Comparison of ENCODE assay signal across 16 mouse cellular contexts in genomic region chr14:31232404-31233069, GRCm38 (mm10). TPM values are rescaled to one million over a fixed set of nuclear protein-coding genes. Genes with fewer than 3 reads are reported as not detected.
DNase-seq lines count a peak whose midpoint lies in the region; ATAC-seq and TF ChIP-seq lines count a peak whose summit lies in the region.
"Had no signal": no experiment of that assay in that cellular context is flagged by ENCODE, and none has a peak within 500 bp of the region (broad histone marks: within the 10 kb centered on the region; RNA-seq: fewer than 3 reads in every experiment).

No protein-coding gene starts in this region.

- H3K27me3 ChIP-seq in kidney, embryonic 15.5 days, result no peaks in the 10 kb centered on the region
- no peaks in the 10 kb centered on the region for H3K27me3 ChIP-seq in stomach, embryonic 16.5 days (ENCODE audit: control insufficient read depth, insufficient read depth, low read length)
- H3K27me3 ChIP-seq in stomach, postnatal 0 days (ENCODE audit: control insufficient read depth, insufficient read depth, low read length), result no peaks in the 10 kb centered on the region
- H3K27me3 ChIP-seq: hindbrain, embryonic 13.5 days had no signal

- no peak overlapping the region for H3K9ac ChIP-seq in kidney, embryonic 15.5 days
- 0 out of 2 replicates have a peak overlapping the region, but pooled peaks have one; percentile 11 for H3K9ac ChIP-seq in stomach, embryonic 16.5 days (ENCODE audit: low read length)
- no peak overlapping the region for H3K9ac ChIP-seq in stomach, postnatal 0 days (ENCODE audit: low read length)
- H3K9ac ChIP-seq: hindbrain, embryonic 13.5 days had no signal

- 75% methylated on average over 13 of the region's 13 CpGs for WGBS in kidney, embryonic 15.5 days
- WGBS in stomach, embryonic 16.5 days, result 84% methylated on average over 13 of the region's 13 CpGs
- WGBS in stomach, postnatal 0 days, result 73% methylated on average over 13 of the region's 13 CpGs

- peaks cover 60% of the 10 kb centered on the region for H3K4me1 ChIP-seq in kidney, embryonic 15.5 days
- H3K4me1 ChIP-seq in stomach, embryonic 16.5 days (ENCODE audit: control insufficient read depth, insufficient read depth, low read length), result no peaks in the 10 kb centered on the region
- H3K4me1 ChIP-seq in stomach, postnatal 0 days (replicated peaks; ENCODE audit: control insufficient read depth, insufficient read depth), result no peaks in the 10 kb centered on the region

- no peak for ATAC-seq in kidney, embryonic 15.5 days (replicated peaks; ENCODE audit: low FRiP score)
- no peak for ATAC-seq in stomach, embryonic 16.5 days (ENCODE audit: insufficient read depth, low FRiP score)
- ATAC-seq in stomach, postnatal 0 days (ENCODE audit: low FRiP score, low TSS enrichment), result no peak

- peak; percentile 38 for DNase-seq in gastrocnemius, postnatal 25 days
- no peak for DNase-seq in gastrocnemius, adult 18-20 months (ENCODE audit: low spot score)
- DNase-seq in kidney, adult 11 months, result no peak
- no peak for DNase-seq in stomach, postnatal 0 days (ENCODE audit: low spot score)
- peak; percentile 32 to 40 for DNase-seq in lung, postnatal 4 days
- DNase-seq in ovary, postnatal 10 days (ENCODE audit: low spot score), result no peak
- DNase-seq: cerebellum, adult 11-12 months; liver; right cerebral cortex, postnatal 14 days; thymus, postnatal 36 days had no signal

- TF ChIP-seq EP300 in stomach, postnatal 0 days (optimal IDR thresholded peaks at IDR 0.05), result no peak

- peak overlapping the region; percentile 60; the same call in 1 of the 2 replicates for H3K27ac ChIP-seq in kidney, embryonic 15.5 days
- no peak overlapping the region for H3K27ac ChIP-seq in stomach, embryonic 16.5 days (ENCODE audit: low read length)
- H3K27ac ChIP-seq in stomach, postnatal 0 days (replicated peaks), result no peak overlapping the region
- H3K27ac ChIP-seq: hindbrain, embryonic 13.5 days; macrophage had no signal

- no peaks in the 10 kb centered on the region for H3K36me3 ChIP-seq in kidney, embryonic 15.5 days
- no peaks in the 10 kb centered on the region for H3K36me3 ChIP-seq in stomach, embryonic 16.5 days (ENCODE audit: control insufficient read depth, insufficient read depth, low read length)
- H3K36me3 ChIP-seq in stomach, postnatal 0 days (ENCODE audit: control insufficient read depth, insufficient read depth, low read length), result no peaks in the 10 kb centered on the region
- H3K36me3 ChIP-seq: G1E had no signal

- TF ChIP-seq CTCF in stomach, postnatal 0 days (IDR thresholded peaks at IDR 0.05; ENCODE audit: low read depth), result no peak

- H3K4me2 ChIP-seq in kidney, embryonic 15.5 days, result no peak overlapping the region
- H3K4me2 ChIP-seq in stomach, embryonic 16.5 days (ENCODE audit: low read depth, low read length), result no peak overlapping the region
- no peak overlapping the region for H3K4me2 ChIP-seq in stomach, postnatal 0 days (replicated peaks; ENCODE audit: low read depth)
- H3K4me2 ChIP-seq: hindbrain, embryonic 13.5 days had no signal

- no peak overlapping the region for H3K4me3 ChIP-seq in kidney, embryonic 15.5 days (replicated peaks)
- H3K4me3 ChIP-seq in stomach, embryonic 16.5 days (replicated peaks; ENCODE audit: low read length), result no peak overlapping the region
- no peak overlapping the region for H3K4me3 ChIP-seq in stomach, postnatal 0 days (ENCODE audit: low read depth, low read length)
- H3K4me3 ChIP-seq: hindbrain, embryonic 13.5 days had no signal

- H3K9me3 ChIP-seq in kidney, embryonic 15.5 days (replicated peaks), result no peaks in the 10 kb centered on the region
- no peaks in the 10 kb centered on the region for H3K9me3 ChIP-seq in stomach, embryonic 16.5 days (replicated peaks; ENCODE audit: control insufficient read depth, low read length)
- no peaks in the 10 kb centered on the region for H3K9me3 ChIP-seq in stomach, postnatal 0 days (ENCODE audit: control insufficient read depth, low read length)
- H3K9me3 ChIP-seq: G1E; hindbrain, embryonic 13.5 days had no signal

RNA-seq across cellular contexts. Expression of gene Sema3g, which starts 14.9 kb away (rescaled TPM):
- total RNA-seq in gastrocnemius, postnatal 25 days (2021), result 1 to 10 TPM; 6.0 to 6.1 TPM
- 1 to 10 TPM; 5.8 to 7.0 TPM for total RNA-seq in gastrocnemius, adult 18-20 months (2021)
- 3.7 and 3.8 TPM in 2 replicates for polyA plus RNA-seq in kidney, embryonic 15.5 days (2015; fragmentation: Nextera tagmentation; extraction: Ambion mirVana)
- 0.67 and 0.90 TPM in 2 replicates for polyA plus RNA-seq in stomach, embryonic 16.5 days (2015; fragmentation: Nextera tagmentation; extraction: Ambion mirVana)
- polyA plus RNA-seq in stomach, postnatal 0 days (2015; fragmentation: Nextera tagmentation; extraction: Ambion mirVana), result 0.38 and 0.53 TPM in 2 replicates
- total RNA-seq: monocyte, adult 5-6 weeks had no signal
- polyA plus RNA-seq: G1E, macrophage had no signal

RNA-seq across cellular contexts. Expression of gene Nisch, which starts 15.8 kb away (rescaled TPM):
- 10 to 100 TPM; 63.7 to 67.7 TPM for total RNA-seq in gastrocnemius, postnatal 25 days (2021)
- total RNA-seq in gastrocnemius, adult 18-20 months (2021), result 10 to 100 TPM; 52.3 to 59.6 TPM
- 351 and 428 TPM in 2 replicates for polyA plus RNA-seq in kidney, embryonic 15.5 days (2015; fragmentation: Nextera tagmentation; extraction: Ambion mirVana)
- polyA plus RNA-seq in stomach, embryonic 16.5 days (2015; fragmentation: Nextera tagmentation; extraction: Ambion mirVana), result 289 and 291 TPM in 2 replicates
- 87.7 and 106 TPM in 2 replicates for polyA plus RNA-seq in stomach, postnatal 0 days (2015; fragmentation: Nextera tagmentation; extraction: Ambion mirVana)

RNA-seq across cellular contexts. Expression of gene Phf7, which starts 18.6 kb away (rescaled TPM):
- total RNA-seq in gastrocnemius, postnatal 25 days (2021), result 1 to 10 TPM; 5.2 to 6.3 TPM
- total RNA-seq in gastrocnemius, adult 18-20 months (2021), result 10 to 100 TPM in 1 of 2 experiments, 1 to 10 TPM in 1; 9.2 to 10.8 TPM
- polyA plus RNA-seq in kidney, embryonic 15.5 days (2015; fragmentation: Nextera tagmentation; extraction: Ambion mirVana), result 12.6 and 13.3 TPM in 2 replicates
- 9.5 and 12.7 TPM in 2 replicates for polyA plus RNA-seq in stomach, embryonic 16.5 days (2015; fragmentation: Nextera tagmentation; extraction: Ambion mirVana)
- 9.5 and 10.1 TPM in 2 replicates for polyA plus RNA-seq in stomach, postnatal 0 days (2015; fragmentation: Nextera tagmentation; extraction: Ambion mirVana)

RNA-seq across cellular contexts. Expression of gene Bap1, which starts 18.7 kb away (rescaled TPM):
- 10 to 100 TPM; 41.2 to 43.0 TPM for total RNA-seq in gastrocnemius, postnatal 25 days (2021)
- total RNA-seq in gastrocnemius, adult 18-20 months (2021), result 10 to 100 TPM; 40.7 to 46.8 TPM
- 92.1 and 96.8 TPM in 2 replicates for polyA plus RNA-seq in kidney, embryonic 15.5 days (2015; fragmentation: Nextera tagmentation; extraction: Ambion mirVana)
- polyA plus RNA-seq in stomach, embryonic 16.5 days (2015; fragmentation: Nextera tagmentation; extraction: Ambion mirVana), result 64.1 and 69.0 TPM in 2 replicates
- 22.5 and 24.5 TPM in 2 replicates for polyA plus RNA-seq in stomach, postnatal 0 days (2015; fragmentation: Nextera tagmentation; extraction: Ambion mirVana)

RNA-seq across cellular contexts. Expression of gene Tnnc1, which starts 24.4 kb away (rescaled TPM):
- total RNA-seq in gastrocnemius, postnatal 25 days (2021), result 100 to 1,000 TPM; 137 to 627 TPM
- total RNA-seq in gastrocnemius, adult 18-20 months (2021), result 100 to 1,000 TPM; 566 to 705 TPM
- polyA plus RNA-seq in kidney, embryonic 15.5 days (2015; fragmentation: Nextera tagmentation; extraction: Ambion mirVana), result 19.5 and 33.2 TPM in 2 replicates
- polyA plus RNA-seq in stomach, embryonic 16.5 days (2015; fragmentation: Nextera tagmentation; extraction: Ambion mirVana), result 6.3 and 46.9 TPM in 2 replicates
- polyA plus RNA-seq in stomach, postnatal 0 days (2015; fragmentation: Nextera tagmentation; extraction: Ambion mirVana), result 4.1 and 6.5 TPM in 2 replicates
- total RNA-seq: monocyte, adult 5-6 weeks had no signal

Comparison
In these comparisons a context has a peak if more than half of its experiments do, and no peak if none do; other contexts are left out.
1. DNase-seq: peak in gastrocnemius, postnatal 25 days (single experiment) and lung, postnatal 4 days (2 of 2); none in gastrocnemius, adult 18-20 months (single experiment), kidney, adult 11 months (single experiment), stomach, postnatal 0 days (single experiment) and ovary, postnatal 10 days (single experiment).